Mouse (Mus musculus): ENCODE results near the gene Ankrd33b.

DNA sequence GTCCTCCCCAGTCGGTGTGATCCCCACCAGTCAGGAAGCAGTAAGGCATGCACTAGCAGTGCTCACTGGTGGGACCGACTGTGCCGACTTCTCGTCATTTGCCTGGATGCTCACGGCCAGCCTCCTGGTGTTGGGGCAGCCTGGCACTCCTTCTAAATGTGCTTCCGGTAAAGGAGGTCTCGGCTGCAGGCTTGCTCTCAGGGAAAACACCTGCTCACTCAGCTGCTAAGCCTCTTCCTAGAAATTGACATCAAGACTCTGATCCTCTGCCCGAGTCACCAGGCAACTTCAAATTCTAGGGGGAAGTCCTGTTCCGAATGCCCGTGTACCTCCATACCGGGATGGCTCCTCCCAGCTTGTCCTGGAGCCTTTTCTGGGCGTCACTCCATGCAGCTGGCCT, 101.7 kb downstream of the Ankrd33b start:
- no peak for TF ChIP-seq MYOD1 (IDR thresholded peaks at IDR 0.05; ENCODE audit: control insufficient read depth, insufficient read length, low read depth)
- no peak for TF ChIP-seq CTCF (IDR thresholded peaks at IDR 0.05; ENCODE audit: control insufficient read depth, insufficient read depth, insufficient read length)
